Comparison of ENCODE assay signal across 9 mouse cellular contexts in genomic region chr8:72177346-72177925, GRCm38 (mm10). TPM values are rescaled to one million over a fixed set of nuclear protein-coding genes. Genes with fewer than 3 reads are reported as not detected.
DNase-seq lines count a peak whose midpoint lies in the region; ATAC-seq and TF ChIP-seq lines count a peak whose summit lies in the region.
"Had no signal": no experiment of that assay in that cellular context is flagged by ENCODE, and none has a peak within 500 bp of the region (broad histone marks: within the 10 kb centered on the region; RNA-seq: fewer than 3 reads in every experiment).

No protein-coding gene starts in this region.

- intact Hi-C loops in heart, postnatal 25 days (cut with DNase I): loop anchor here (2.0 to 5.0 kb wide), 3 partner anchors 40 to 189 kb away; partner anchors contain the start of genes Ap1m1 and Fam32a

- no peak overlapping the region for H3K4me2 ChIP-seq in forebrain, embryonic 12.5 days
- no peak overlapping the region for H3K4me2 ChIP-seq in lung, embryonic 14.5 days
- H3K4me2 ChIP-seq: hindbrain, embryonic 15.5 days had no signal

- no peak overlapping the region for H3K4me3 ChIP-seq in forebrain, embryonic 12.5 days (replicated peaks)
- H3K4me3 ChIP-seq in lung, embryonic 14.5 days (ENCODE audit: low read depth, low read length): no peak overlapping the region
- H3K4me3 ChIP-seq in olfactory bulb, adult 2 months (ENCODE audit: insufficient read depth, low read depth, low read length): no peak overlapping the region
- H3K4me3 ChIP-seq: hindbrain, embryonic 15.5 days had no signal

- H3K27me3 ChIP-seq in forebrain, embryonic 12.5 days: no peaks in the 10 kb centered on the region
- no peaks in the 10 kb centered on the region for H3K27me3 ChIP-seq in lung, embryonic 14.5 days (ENCODE audit: insufficient read depth, low read length)
- H3K27me3 ChIP-seq: hindbrain, embryonic 15.5 days had no signal

- H3K9me3 ChIP-seq in forebrain, embryonic 12.5 days: no peaks in the 10 kb centered on the region
- no peaks in the 10 kb centered on the region for H3K9me3 ChIP-seq in lung, embryonic 14.5 days (ENCODE audit: low read depth, low read length)
- H3K9me3 ChIP-seq: hindbrain, embryonic 15.5 days had no signal

- DNase-seq in MN1 (ENCODE audit: low spot score): peak; percentile 83
- DNase-seq in c-Kit-positive CD71-positive TER-119-positive erythroid progenitor cells, embryonic 14.5 days (ENCODE audit: low spot score): peak; percentile 60
- DNase-seq in heart, postnatal 25 days (ENCODE audit: low spot score): peak; percentile 18
- DNase-seq in layer of hippocampus, adult 11-12 months (ENCODE audit: low spot score): peak; percentile 80
- peak; percentile 88 for DNase-seq in lung, embryonic 14.5 days
- DNase-seq in thymus, postnatal 14 days: peak; percentile 78

- 60% methylated on average over 5 of the region's 5 CpGs for WGBS in forebrain, embryonic 12.5 days
- WGBS in lung, embryonic 14.5 days: 62% methylated on average over 5 of the region's 5 CpGs
- 61% methylated on average over 5 of the region's 5 CpGs for WGBS in olfactory bulb, adult 2 months

- TF ChIP-seq POLR2A in olfactory bulb, adult 2 months (IDR thresholded peaks at IDR 0.05; ENCODE audit: insufficient read depth, low read depth, low read length): no peak

- peaks cover 96% of the 10 kb centered on the region for H3K36me3 ChIP-seq in forebrain, embryonic 12.5 days (replicated peaks)
- peaks cover 88% of the 10 kb centered on the region for H3K36me3 ChIP-seq in lung, embryonic 14.5 days (ENCODE audit: insufficient read depth)

- TF ChIP-seq CTCF in lung, embryonic 14.5 days (IDR thresholded peaks at IDR 0.05; ENCODE audit: low read depth): peak; percentile 87
- peak; percentile 45; the same call in 1 of the 2 replicates for TF ChIP-seq CTCF in olfactory bulb, adult 2 months (IDR thresholded peaks at IDR 0.05; ENCODE audit: insufficient read depth, low read depth, low read length)

- 0 out of 2 replicates have a peak overlapping the region, but pooled peaks have one; percentile 11 for H3K27ac ChIP-seq in forebrain, embryonic 12.5 days
- H3K27ac ChIP-seq in lung, embryonic 14.5 days (ENCODE audit: low read depth): no peak overlapping the region
- no peak overlapping the region for H3K27ac ChIP-seq in olfactory bulb, adult 2 months (ENCODE audit: insufficient read depth, low read depth, low read length)
- H3K27ac ChIP-seq: hindbrain, embryonic 15.5 days had no signal

- no peaks in the 10 kb centered on the region for H3K4me1 ChIP-seq in forebrain, embryonic 12.5 days
- H3K4me1 ChIP-seq in lung, embryonic 14.5 days (ENCODE audit: insufficient read depth): no peaks in the 10 kb centered on the region
- no peaks in the 10 kb centered on the region for H3K4me1 ChIP-seq in olfactory bulb, adult 2 months (ENCODE audit: control insufficient read depth, insufficient read depth, low read length)
- H3K4me1 ChIP-seq: hindbrain, embryonic 15.5 days had no signal

- H3K9ac ChIP-seq in forebrain, embryonic 12.5 days: no peak overlapping the region
- no peak overlapping the region for H3K9ac ChIP-seq in lung, embryonic 14.5 days
- H3K9ac ChIP-seq: hindbrain, embryonic 15.5 days had no signal

- peak; percentile 70 for ATAC-seq in forebrain, embryonic 12.5 days (ENCODE audit: low FRiP score)
- ATAC-seq in lung, embryonic 14.5 days (ENCODE audit: insufficient read depth): peak; percentile 74

RNA-seq across cellular contexts. Expression of gene Hsh2d, which starts 12.0 kb away (rescaled TPM):
- not detected in 2 replicates for polyA plus RNA-seq in forebrain, embryonic 12.5 days (2016; fragmentation: Nextera tagmentation; extraction: Ambion mirVana)
- not detected for total RNA-seq in heart, postnatal 25 days (2021)
- 0.30 and 0.51 TPM in 2 replicates for polyA plus RNA-seq in lung, embryonic 14.5 days (2014; fragmentation: Nextera tagmentation; extraction: Ambion mirVana)
- not detected in 2 replicates for polyA plus RNA-seq in olfactory bulb, adult 2 months (2012; ENCODE audit: insufficient read depth, insufficient read length, low replicate concordance, missing spikeins)
- polyA plus RNA-seq: hindbrain, embryonic 15.5 days had no signal

RNA-seq across cellular contexts. Expression of gene Rab8a, which starts 16.4 kb away (rescaled TPM):
- polyA plus RNA-seq in forebrain, embryonic 12.5 days (2016; fragmentation: Nextera tagmentation; extraction: Ambion mirVana): 121 and 127 TPM in 2 replicates
- 10 to 100 TPM; 23.4 to 23.5 TPM for total RNA-seq in heart, postnatal 25 days (2021)
- 90.0 and 103 TPM in 2 replicates for polyA plus RNA-seq in lung, embryonic 14.5 days (2014; fragmentation: Nextera tagmentation; extraction: Ambion mirVana)
- not detected in 2 replicates for polyA plus RNA-seq in olfactory bulb, adult 2 months (2012; ENCODE audit: insufficient read depth, insufficient read length, low replicate concordance, missing spikeins)

RNA-seq across cellular contexts. Expression of gene Cib3, which starts 35.2 kb away (rescaled TPM):
- not detected in 2 replicates for polyA plus RNA-seq in forebrain, embryonic 12.5 days (2016; fragmentation: Nextera tagmentation; extraction: Ambion mirVana)
- under 1 TPM in 1 of 2 experiments, not detected in 1; 0.49 TPM for total RNA-seq in heart, postnatal 25 days (2021)
- polyA plus RNA-seq in lung, embryonic 14.5 days (2014; fragmentation: Nextera tagmentation; extraction: Ambion mirVana): 0.24 TPM in 1 of 2 replicates, not detected in the other
- not detected in 2 replicates for polyA plus RNA-seq in olfactory bulb, adult 2 months (2012; ENCODE audit: insufficient read depth, insufficient read length, low replicate concordance, missing spikeins)
- polyA plus RNA-seq: hindbrain, embryonic 15.5 days had no signal

RNA-seq across cellular contexts. Expression of gene Gm11034, which starts 36.0 kb away (rescaled TPM):
- polyA plus RNA-seq in forebrain, embryonic 12.5 days (2016; fragmentation: Nextera tagmentation; extraction: Ambion mirVana): not detected in 2 replicates
- not detected for total RNA-seq in heart, postnatal 25 days (2021)
- not detected in 2 replicates for polyA plus RNA-seq in lung, embryonic 14.5 days (2014; fragmentation: Nextera tagmentation; extraction: Ambion mirVana)
- not detected in 2 replicates for polyA plus RNA-seq in olfactory bulb, adult 2 months (2012; ENCODE audit: insufficient read depth, insufficient read length, low replicate concordance, missing spikeins)
- polyA plus RNA-seq: hindbrain, embryonic 15.5 days had no signal

RNA-seq across cellular contexts. Expression of gene Fam32a, which starts 42.1 kb away (rescaled TPM):
- polyA plus RNA-seq in forebrain, embryonic 12.5 days (2016; fragmentation: Nextera tagmentation; extraction: Ambion mirVana): 78.2 and 87.0 TPM in 2 replicates
- 10 to 100 TPM; 20.4 to 20.7 TPM for total RNA-seq in heart, postnatal 25 days (2021)
- polyA plus RNA-seq in lung, embryonic 14.5 days (2014; fragmentation: Nextera tagmentation; extraction: Ambion mirVana): 65.3 and 69.6 TPM in 2 replicates
- polyA plus RNA-seq in olfactory bulb, adult 2 months (2012; ENCODE audit: insufficient read depth, insufficient read length, low replicate concordance, missing spikeins): 119 TPM in 1 of 2 replicates, not detected in the other

Comparison
In these comparisons a context has a peak if more than half of its experiments do, and no peak if none do; other contexts are left out.
1. DNase-seq: peak in every context shown above with its lines; median percentile 88 in lung, embryonic 14.5 days; 83 in MN1; 80 in layer of hippocampus, adult 11-12 months; 78 in thymus, postnatal 14 days; 60 in c-Kit-positive CD71-positive TER-119-positive erythroid progenitor cells, embryonic 14.5 days; 18 in heart, postnatal 25 days.
2. RNA of gene Rab8a, which starts 16.4 kb away (polyA plus RNA-seq): 121 to 127 TPM in forebrain, embryonic 12.5 days and 90.0 to 103 TPM in lung, embryonic 14.5 days; not detected in olfactory bulb, adult 2 months; every median in the first group is over 10 times any median in the second.